Mouse (Mus musculus): ENCODE results near the gene Sema3e.

The Sema3e gene

GRCm38 (mm10) chr5:14088100-14088499, 63.0 kb downstream of the Sema3e start:
- DNase-seq: no peak

GRCm38 (mm10) chr5:14089875-14090608, 65.0 kb downstream of the Sema3e start:
- DNase-seq: no peak

GRCm38 (mm10) chr5:14090609-14090969, 65.5 kb downstream of the Sema3e start:
- no peak for DNase-seq

GRCm38 (mm10) chr5:14092262-14092776, 67.2 kb downstream of the Sema3e start:
- DNase-seq: no peak

- DNase-seq: no peak
Observed at GRCm38 (mm10) chr5:14096196-14096595, 71.1 kb downstream of the Sema3e start.

- no peak for DNase-seq
Observed at GRCm38 (mm10) chr5:14098677-14099076, 73.6 kb downstream of the Sema3e start.

GRCm38 (mm10) chr5:14107365-14107764, 82.3 kb downstream of the Sema3e start:
- no peak for DNase-seq

GRCm38 (mm10) chr5:14109001-14109400, 83.9 kb downstream of the Sema3e start:
- DNase-seq: no peak

GRCm38 (mm10) chr5:14111401-14111800, 86.3 kb downstream of the Sema3e start:
- no peak for DNase-seq

GRCm38 (mm10) chr5:14121902-14122301, 96.8 kb downstream of the Sema3e start:
- no peak for DNase-seq

- no peak for DNase-seq
Observed at GRCm38 (mm10) chr5:14126591-14126990, 101.5 kb downstream of the Sema3e start.

- DNase-seq: no peak
Observed at GRCm38 (mm10) chr5:14135929-14136328, 110.9 kb downstream of the Sema3e start.

- no peak for DNase-seq
Observed at GRCm38 (mm10) chr5:14138725-14139124, 113.6 kb downstream of the Sema3e start.

- DNase-seq: no peak
Observed at GRCm38 (mm10) chr5:14162579-14162978, 137.5 kb downstream of the Sema3e start.

GRCm38 (mm10) chr5:14163280-14163679, 138.2 kb downstream of the Sema3e start:
- no peak for DNase-seq

GRCm38 (mm10) chr5:14167776-14168175, 142.7 kb downstream of the Sema3e start:
- DNase-seq: no peak

- no peak for DNase-seq
Observed at GRCm38 (mm10) chr5:14173355-14174183, 148.5 kb downstream of the Sema3e start.

GRCm38 (mm10) chr5:14180571-14180970, 155.5 kb downstream of the Sema3e start:
- DNase-seq: no peak

- no peak for DNase-seq
Observed at GRCm38 (mm10) chr5:14182156-14182555, 157.1 kb downstream of the Sema3e start.

- DNase-seq: no peak
Observed at GRCm38 (mm10) chr5:14195172-14195819, 170.2 kb downstream of the Sema3e start.

GRCm38 (mm10) chr5:14198344-14199040, 173.4 kb downstream of the Sema3e start:
- DNase-seq: no peak

- DNase-seq: no peak
Observed at GRCm38 (mm10) chr5:14206794-14207193, 181.7 kb downstream of the Sema3e start.

GRCm38 (mm10) chr5:14209962-14210361, 184.9 kb downstream of the Sema3e start:
- DNase-seq: no peak
